Mouse (Mus musculus) T-cell, adult 2 months (primary cell): ENCODE data around the gene Muc16.

Experiments
- DNase-seq: peaks from one replicate; pipeline ENCODE4 v3.0.0; 2022; ENCODE audit warnings: low spot score

The Muc16 gene

DNA sequence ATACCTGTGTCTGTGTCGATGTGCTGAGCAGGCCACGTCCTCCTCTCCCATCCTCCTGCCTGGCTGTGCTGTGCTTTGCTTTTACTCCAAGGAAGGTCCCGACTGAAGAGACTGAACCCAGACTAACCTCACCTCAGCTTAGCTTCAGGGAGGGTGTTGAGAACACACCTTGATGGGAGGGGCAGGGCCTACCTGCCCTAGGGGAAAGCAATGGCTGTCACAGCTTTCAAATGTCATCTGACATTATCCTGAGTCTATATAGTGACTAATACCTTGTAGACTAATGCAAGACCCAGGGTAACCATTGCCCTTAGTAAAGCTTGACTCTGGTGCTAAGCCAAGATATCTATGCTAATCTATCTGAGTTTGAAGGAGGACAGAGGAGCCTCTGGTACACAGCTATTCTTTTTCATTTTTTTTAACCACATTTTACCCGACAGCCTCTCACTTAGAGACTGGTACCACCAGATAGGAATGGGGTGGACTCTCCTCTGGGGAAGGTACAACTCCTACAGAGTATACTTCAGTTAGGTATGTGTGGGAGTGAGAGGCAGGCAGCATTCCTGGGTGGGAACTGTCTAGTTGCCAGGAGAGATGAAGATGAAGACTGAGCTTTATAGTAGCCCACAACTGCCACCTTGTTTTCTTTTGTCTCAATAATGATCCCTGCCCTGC, at the start of gene Muc16:
Gene Muc16, minus strand, starts transcription at position 51 of the 675 bp plus-strand sequence.
- DNase-seq, result no peak

DNA sequence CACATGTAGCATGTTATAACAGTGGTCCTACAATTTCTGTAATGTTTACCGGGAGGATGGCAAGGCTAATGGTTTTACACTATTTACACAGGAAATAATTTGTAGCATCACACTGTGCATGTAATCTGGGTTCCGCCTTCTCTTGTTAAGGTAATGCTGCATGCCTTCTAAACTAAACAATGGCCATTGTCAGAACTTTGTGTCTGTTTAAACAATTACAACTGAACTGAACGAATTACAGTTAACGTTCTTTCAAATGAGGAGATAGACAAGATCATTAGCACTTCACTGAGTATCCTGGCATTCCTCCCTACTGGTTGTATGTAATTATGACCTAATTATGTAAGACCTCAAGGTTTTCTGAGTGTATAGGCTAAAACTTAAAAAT, 48.4 kb upstream of the Muc16 start:
- no peak for DNase-seq

DNA sequence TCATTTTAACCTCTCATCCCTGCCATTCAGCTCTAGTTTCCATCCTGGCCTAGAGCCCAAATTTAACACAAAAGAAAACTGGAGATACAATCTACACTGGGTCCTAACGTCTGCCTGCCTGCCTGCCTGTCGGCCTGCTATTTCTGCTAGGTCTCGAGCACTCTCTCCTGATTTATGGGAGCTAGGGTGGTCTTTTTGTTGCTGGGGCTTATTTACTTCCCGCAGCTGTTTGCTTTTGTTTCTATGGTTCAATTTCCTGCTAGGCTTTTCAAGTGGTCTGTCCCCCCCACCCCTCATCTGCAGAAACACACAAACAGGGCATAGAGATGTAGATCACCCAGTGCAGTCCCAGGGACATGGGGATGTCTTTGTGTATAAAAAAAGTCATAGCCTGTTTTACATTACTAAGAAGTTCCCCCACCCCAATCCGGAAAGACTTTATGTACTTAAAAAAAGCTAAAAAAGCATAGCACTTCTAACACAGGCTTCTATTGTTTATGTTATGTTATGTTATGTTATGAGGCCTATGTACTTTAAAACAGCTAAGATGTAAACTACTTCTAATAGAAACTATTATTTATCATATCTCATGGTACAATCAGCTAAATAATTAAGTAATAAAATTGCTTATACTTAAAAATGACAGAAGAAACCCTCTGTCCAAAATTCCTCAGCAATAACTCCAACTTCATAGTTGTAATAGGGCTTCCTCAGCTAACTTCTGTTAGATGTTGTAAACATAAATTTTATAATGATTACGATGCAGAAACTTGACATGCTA, 47.8 kb upstream of the Muc16 start:
- DNase-seq, result no peak

DNA sequence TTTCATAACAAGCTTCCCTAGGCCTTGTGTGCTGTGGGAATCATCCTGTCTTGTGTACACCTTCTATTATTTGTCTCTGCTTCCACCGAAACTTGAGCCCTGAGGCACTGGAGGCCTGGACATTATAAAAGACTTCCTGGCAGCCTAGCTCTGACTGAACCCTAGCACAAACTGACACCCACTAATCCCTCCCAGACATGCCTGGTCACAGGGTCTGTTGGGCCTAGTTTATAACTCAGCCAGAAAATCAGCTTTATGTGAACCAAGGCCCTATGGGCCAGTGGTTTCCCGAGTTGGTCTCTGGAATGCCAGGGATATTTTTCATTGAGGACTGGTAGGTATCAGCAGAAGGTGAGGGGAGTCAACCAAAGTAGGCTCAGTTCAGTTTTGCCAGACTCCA, 46.7 kb upstream of the Muc16 start:
- DNase-seq, result no peak

DNA sequence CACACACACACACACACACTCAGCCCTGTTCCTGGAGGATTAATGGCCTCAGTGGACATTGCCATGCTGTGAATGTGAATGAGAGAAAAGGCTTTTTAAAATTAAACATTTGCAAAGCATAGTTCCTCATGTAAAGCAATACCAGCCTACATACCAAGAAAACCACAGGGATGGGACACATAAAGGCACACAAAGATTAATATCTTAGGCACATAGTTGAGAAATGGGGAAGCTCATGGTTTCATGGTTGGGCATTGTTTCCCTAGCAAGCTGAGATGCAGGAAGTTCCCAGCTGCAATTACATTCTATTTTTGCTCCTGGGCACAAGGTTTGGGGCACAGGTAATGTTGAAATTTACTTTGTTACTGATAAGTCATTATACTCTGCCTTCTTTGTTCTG, 31.3 kb upstream of the Muc16 start:
- no peak for DNase-seq

DNA sequence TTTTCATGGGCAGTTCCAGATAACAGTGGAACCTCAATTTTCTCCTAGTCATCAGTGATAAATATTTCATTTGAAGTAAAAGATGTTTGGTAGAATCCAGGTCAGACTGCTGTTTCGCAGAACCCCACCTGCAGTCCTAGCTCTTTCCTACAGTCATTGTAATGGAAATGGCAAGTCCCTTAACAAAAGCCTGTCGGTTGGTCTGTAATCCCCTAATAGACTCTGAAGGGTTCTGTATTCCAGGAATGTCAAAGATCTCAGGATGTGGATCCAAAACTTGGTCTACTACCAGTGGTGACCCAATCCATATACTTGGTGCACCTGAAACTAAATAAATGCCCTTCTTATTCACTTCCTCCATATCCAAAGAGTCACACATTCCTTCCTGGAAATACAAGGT, 76.0 kb downstream of the Muc16 start:
- no peak for DNase-seq

DNA sequence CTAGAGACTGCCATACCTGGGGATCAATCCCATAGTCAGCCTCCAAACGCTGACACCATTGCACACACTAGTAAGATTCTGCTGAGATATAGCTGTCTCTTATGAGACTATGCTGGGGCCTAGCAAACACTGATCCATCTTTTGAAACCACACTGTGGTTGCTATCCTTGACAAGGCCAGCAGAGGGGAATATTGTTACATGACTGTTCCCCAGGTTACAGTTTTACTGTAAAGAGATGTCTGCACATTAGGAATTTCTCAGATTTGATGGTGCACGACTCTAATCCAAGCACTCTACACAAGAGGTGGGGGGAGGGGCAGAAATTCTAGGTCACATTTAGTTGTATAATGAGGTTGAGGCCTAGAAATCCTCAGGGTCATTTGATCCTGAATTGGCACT, 166.2 kb downstream of the Muc16 start:
- no peak for DNase-seq

DNA sequence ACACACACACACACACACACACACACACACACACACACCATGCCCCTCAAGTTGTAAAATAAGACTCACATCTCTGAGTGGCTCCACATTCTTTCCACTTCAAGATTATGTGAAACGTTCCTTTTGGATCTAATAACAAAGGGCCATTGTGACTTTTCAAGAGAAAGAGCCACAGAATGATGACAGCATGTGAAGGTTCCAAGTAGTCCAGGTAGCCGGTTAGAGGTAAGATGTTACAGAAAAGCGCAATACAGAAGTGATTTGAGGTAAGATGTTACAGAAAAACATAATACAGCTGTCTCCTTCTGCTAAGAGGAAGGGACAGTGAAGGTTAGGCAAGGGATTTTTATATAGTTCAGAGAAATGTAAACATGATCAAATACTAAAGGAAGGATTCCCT, 196.2 kb downstream of the Muc16 start, which contains the start of the genes Zfp558 and Mbd3l1:
Gene Zfp558, minus strand, starts transcription at position 101 of the 400 bp plus-strand sequence.
Gene Mbd3l1, plus strand, starts transcription at position 192 of the 400 bp plus-strand sequence.
- DNase-seq, result no peak

DNA sequence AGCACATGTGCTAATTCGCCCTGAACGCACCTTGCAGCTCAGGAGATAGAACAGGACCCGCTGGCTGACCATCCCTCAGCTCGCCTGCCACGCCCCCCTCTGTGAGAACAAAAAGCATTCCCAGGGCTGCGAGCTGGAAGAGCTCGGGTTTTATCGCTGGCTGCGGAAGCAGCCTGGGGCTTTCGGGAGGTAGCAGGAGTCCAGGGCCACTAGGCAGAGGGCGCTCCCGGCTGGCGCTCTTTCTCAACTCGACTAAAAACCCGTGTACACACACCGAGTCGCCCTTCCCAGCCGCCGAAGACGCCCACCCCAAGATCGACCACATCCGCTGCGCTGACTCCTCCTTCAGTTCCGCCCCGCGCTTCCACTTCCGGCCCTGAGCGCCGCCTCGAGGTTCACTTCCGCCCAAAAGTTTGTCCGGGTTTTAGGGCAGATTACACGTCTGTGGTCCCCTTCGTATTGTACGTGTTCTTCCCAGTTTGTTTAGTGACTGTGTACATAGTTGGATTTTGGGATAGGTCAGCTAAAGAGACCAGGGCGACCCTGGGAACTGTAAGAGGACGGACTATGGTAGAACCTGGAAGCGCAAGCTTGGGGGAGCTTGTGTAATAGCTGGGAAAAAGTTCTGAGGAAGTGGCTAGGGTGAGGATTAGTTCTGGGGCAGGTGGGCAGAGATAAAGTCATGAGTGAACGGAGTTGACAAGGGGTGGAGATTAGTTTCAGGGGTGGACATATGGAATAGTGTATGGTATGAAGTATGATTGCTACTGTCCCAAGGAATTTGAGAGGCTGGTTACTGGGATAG, 200.8 kb downstream of the Muc16 start:
- DNase-seq, result peak; percentile 71

DNA sequence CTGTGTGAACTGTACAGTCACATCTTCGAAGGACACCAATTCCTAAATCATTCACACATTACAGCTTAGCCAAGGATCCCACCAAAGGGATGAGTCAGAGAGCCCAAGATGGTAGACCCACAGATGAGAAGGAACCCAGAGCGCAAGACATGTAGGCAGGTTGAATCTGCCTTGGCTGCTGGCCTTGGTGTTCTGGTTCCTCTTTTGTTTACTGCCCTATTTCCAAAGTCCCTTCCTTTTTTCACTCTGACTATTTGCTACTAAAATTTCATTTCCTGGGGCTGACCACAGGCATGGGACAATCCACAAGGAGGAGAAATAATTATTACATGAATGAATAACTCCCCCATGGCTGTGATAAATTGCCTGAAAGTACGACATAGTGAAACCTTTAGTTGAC, 206.3 kb downstream of the Muc16 start:
- no peak for DNase-seq

DNA sequence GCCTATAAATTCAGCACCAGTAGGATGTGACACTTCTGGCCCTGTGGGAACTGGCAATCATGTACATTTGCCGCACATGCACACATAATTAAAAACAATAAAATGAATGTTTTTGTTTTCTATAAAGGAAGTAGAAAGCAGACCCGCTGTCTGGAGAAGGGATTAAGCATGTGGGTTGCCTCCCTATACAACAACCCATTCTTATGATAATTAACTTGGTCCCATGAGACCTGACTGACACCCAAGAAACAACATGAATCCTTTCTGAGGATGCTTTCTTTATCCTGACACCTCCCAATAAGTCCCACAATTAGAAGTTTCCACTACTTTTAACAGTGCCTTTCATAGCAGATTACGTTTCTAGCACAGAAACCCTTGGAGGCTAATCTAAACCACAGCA, 207.0 kb downstream of the Muc16 start:
- no peak for DNase-seq

DNA sequence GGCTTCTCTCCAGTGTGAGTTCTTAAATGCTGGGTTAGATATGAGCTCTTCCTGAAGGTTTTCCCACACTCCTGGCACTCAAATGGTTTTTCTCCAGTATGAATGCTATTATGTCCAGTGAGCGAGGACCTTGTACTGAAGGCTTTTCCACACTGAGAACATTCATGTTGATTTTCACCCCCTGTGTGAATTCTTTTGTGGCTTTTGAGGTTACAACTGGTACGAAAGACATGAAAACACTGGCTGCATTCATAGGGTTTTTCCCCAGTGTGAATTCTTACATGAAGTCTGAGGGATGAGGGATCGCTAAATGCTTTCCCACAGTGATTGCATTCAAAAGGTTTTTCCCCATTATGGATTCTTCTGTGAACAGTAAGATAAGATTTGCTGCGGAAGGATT, 217.8 kb downstream of the Muc16 start:
- no peak for DNase-seq
